Mouse (Mus musculus): ENCODE measurements around the gene S100a10.

- TF ChIP-seq CTCF (IDR thresholded peaks at IDR 0.05; ENCODE audit: borderline replicate concordance, insufficient read depth, low read length) (no peak), POLR2A (IDR thresholded peaks at IDR 0.05; ENCODE audit: low read depth, low read length) (no peak)
Measured at GRCm38 (mm10) chr3:93580039-93580403, 25.1 kb downstream of the S100a10 start.
